Mouse (Mus musculus) natural killer cell, adult 2 months (primary cell): Measurements from ENCODE around the gene Gm49384.

Experiments
- DNase-seq, 2 experiments: peaks; one replicate each; pipeline ENCODE4 v3.0.0; 2022; ENCODE audit warnings: low spot score in 2 of 2

Gm49384 gene

GRCm38 (mm10) chr12:69207396-69207795 lies 3.3 kb upstream of the Gm49384 start:
- DNase-seq: no peak

- no peak for DNase-seq
Observed at GRCm38 (mm10) chr12:69198985-69199384, 5.1 kb downstream of the Gm49384 start.

GRCm38 (mm10) chr12:69198164-69198535 lies 5.9 kb downstream of the Gm49384 start, which contains the start of gene Dnaaf2:
Gene Dnaaf2, minus strand, starts transcription at chr12:69198429.
- peak; percentile 59 to 65 for DNase-seq

GRCm38 (mm10) chr12:69197378-69198163 lies 6.5 kb downstream of the Gm49384 start:
- DNase-seq: peak; percentile 26 to 52

DNA sequence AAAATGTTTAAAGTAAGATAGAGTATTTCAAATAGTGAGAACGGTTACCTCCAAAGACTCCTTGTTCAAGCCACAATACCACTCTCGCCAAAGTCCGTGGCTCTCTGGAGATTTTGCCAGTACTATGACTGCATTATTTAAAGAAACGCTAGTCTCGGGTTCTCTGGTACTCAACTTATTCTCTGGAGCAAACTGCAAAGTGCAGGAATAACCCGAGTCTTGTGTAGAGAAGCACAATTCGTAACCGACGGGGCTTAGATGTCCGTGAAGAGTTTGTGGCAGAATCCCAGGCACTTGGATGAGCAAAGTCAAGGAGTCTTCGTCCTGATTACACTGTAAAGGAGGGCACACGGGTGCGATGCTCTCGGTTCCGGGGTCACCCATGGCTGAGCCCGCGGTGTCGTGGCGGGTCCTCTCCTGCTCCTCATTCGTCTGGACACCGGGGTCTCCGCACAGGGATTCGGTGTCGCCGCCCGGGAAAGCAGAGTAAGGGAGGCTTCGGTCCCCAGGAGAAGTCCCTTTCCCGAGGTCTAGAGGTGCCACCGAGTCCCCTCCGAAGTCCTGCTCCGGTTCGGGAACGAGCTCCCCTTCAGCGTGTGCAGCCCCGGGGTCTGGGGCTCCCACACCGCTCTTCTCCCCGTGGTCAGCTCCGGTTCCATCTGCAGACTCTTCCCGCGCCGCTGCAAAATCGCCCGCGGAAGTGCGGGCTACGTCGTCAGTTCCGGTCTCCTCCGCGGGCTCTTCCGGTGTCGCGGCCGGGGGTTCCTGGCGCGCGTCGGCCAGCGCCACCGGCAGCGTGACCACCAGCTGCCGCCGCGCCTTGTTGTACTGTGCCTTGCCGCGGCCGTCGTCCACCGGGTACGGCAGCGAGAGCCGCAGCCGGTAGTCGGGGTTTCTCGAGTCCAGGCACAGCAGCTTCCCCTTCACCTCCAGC lies 7.4 kb downstream of the Gm49384 start, which contains the start of gene Gm49383:
TSS of gene Gm49383 (minus strand) at position 661 of the 934 bp plus-strand sequence.
- DNase-seq: peak; percentile 33 to 48

GRCm38 (mm10) chr12:69192637-69193036 lies 11.4 kb downstream of the Gm49384 start:
- DNase-seq: no peak

GRCm38 (mm10) chr12:69191396-69191795 lies 12.7 kb downstream of the Gm49384 start:
- DNase-seq: no peak

DNA sequence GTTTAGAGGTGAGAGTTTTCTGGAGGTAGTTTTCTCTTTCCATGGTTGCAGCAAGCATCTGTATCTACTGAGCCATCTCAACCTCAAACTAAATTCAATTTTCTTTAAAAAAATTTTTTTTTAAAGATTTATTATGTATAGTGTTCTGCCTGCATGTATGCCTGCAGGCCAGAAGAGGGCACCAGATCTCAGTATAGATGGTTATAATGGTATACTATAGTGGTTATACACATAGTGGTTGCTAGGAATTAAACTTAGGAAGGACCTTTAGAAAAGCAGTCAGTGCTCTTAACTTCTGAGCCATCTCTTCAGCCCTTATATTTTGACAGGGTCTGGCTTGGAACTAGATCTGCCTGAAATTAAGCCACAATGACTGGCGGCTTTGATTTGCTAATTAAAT lies 13.5 kb downstream of the Gm49384 start:
- no peak for DNase-seq

DNA sequence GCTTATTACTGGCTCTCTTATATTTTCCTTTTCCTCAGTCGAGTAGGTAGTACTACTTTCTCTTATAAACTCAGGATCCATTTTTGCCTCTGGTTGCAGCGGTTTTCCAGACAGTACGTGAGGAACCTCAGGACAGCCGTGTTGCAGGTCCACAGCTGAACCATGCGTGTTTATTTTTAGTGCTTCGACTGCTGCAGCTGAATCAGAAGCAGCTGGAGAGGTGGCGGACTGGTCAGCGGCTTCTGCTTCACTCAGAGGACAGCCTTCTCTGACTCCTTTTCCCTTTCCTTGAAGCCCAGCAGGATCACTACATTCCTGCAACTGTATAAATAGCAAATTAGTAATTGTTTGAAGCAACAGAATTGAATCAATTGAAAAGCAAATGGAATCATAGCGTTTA lies 14.0 kb downstream of the Gm49384 start:
- no peak for DNase-seq

DNA sequence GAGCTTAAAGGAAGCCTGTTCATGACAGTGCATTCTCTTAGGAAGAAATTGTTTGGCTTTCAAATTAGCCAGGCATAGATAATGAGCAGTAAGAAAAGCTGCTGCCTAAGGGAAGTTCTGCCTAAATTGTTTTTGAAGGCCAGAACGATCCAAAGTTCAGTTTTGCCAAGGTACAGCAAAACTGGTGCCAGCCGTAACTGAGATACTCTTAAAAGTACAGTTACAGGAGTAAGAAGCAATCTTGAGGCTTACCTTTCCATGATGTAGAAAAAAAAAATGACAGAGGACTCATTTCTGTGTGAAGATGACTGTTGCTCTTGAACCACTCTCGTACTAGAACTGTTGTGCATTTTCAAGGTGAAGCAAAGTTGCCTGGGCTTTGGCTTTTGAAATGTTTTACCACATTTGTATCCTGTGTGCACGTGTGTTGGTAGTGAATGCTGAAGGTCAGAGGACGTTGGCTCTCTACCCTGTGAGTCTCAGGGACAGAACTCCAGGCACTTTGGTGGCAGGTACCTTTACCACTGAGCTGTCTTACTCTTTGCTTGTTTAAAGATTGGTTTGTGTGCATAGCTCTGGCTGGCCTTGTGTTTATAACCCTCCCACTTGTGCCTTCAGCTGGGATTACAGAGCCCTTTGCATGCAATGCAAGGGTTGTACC lies 17.1 kb downstream of the Gm49384 start:
- DNase-seq: no peak

GRCm38 (mm10) chr12:69185371-69185770 lies 18.7 kb downstream of the Gm49384 start:
- DNase-seq: no peak

GRCm38 (mm10) chr12:69184342-69185295 lies 19.4 kb downstream of the Gm49384 start:
- no peak for DNase-seq

GRCm38 (mm10) chr12:69183583-69184308 lies 20.3 kb downstream of the Gm49384 start, which contains the start of the genes Rpl36al and Mgat2:
Gene Rpl36al, minus strand, starts transcription at chr12:69184083.
Gene Mgat2, plus strand, starts transcription at chr12:69184157.
- peak; percentile 94 to 96 for DNase-seq

- no peak for DNase-seq
Observed at GRCm38 (mm10) chr12:69181800-69182199, 22.3 kb downstream of the Gm49384 start.

- no peak for DNase-seq
Observed at GRCm38 (mm10) chr12:69179371-69179770, 24.7 kb downstream of the Gm49384 start.

DNA sequence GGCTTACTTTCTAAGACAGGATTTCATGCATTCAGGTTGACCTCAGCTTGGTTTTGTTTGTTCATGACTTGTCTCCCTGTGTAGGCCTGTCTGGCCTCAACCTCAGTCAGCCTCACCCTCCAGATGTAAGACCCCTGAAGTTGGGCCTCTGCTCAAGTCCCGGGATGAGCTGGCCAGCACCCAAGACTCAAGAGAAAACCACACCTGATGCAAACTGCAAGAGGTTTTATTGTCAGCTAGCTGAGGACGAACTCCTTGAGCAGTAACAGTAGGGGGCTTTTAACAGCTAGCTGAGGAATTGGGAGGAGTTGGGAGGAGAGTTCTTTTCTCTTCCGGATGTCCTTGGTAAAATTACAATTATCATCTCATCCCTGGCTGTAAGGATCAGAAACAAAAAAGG lies 26.5 kb downstream of the Gm49384 start:
- DNase-seq: no peak

GRCm38 (mm10) chr12:69175975-69176374 lies 28.1 kb downstream of the Gm49384 start:
- DNase-seq: no peak

- DNase-seq: no peak
Observed at GRCm38 (mm10) chr12:69171307-69171706, 32.8 kb downstream of the Gm49384 start.

GRCm38 (mm10) chr12:69168461-69169106 lies 35.5 kb downstream of the Gm49384 start, which contains the start of gene Lrr1:
Gene Lrr1, plus strand, starts transcription at chr12:69168814.
- peak; percentile 89 to 90 for DNase-seq
